17 mouse cellular contexts compared by ENCODE assay signal in the genomic region with DNA sequence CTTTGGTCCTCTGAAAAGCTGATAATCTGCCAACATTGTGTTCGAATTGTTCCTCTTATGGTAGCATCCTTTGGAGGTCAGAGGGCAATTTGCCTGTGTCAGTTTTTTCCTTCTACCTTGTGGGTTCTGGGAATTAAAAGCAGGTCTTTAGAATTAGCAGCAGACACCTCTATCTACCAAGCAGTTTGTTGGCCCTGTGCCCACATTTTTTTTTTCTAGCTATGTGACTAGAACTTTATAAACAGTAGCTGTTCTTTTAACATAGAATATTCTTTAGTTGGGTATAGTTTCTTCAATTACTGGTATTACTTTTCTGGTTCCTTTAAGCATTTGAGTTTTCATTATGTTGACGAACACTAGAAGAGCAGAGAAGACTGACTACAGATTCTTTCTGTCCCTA.
DNase-seq lines count a peak whose midpoint lies in the region; ATAC-seq lines count a peak whose summit lies in the region.
"Had no signal": no experiment of that assay in that cellular context is flagged by ENCODE, and none has a peak within 500 bp of the region (broad histone marks: within the 10 kb centered on the region; RNA-seq: fewer than 3 reads in every experiment).

No protein-coding gene starts in this region.

- 87% methylated on average over 2 of the region's 2 CpGs for WGBS in midbrain, embryonic 14.5 days
- 80% methylated on average over 2 of the region's 2 CpGs for WGBS in midbrain, embryonic 11.5 days

- H3K36me3 ChIP-seq in midbrain, embryonic 14.5 days (ENCODE audit: control insufficient read depth, insufficient read depth, low read length), result no peaks in the 10 kb centered on the region
- no peaks in the 10 kb centered on the region for H3K36me3 ChIP-seq in midbrain, embryonic 11.5 days (ENCODE audit: control insufficient read depth, insufficient read depth, low read length)
- H3K36me3 ChIP-seq: embryonic facial prominence, embryonic 12.5 days; heart, embryonic 15.5 days had no signal

- no peaks in the 10 kb centered on the region for H3K27me3 ChIP-seq in midbrain, embryonic 14.5 days (ENCODE audit: control insufficient read depth, insufficient read depth, low read length)
- no peaks in the 10 kb centered on the region for H3K27me3 ChIP-seq in midbrain, embryonic 11.5 days (ENCODE audit: control insufficient read depth, insufficient read depth, low read length)
- H3K27me3 ChIP-seq: embryonic facial prominence, embryonic 12.5 days; heart, embryonic 15.5 days had no signal

- peak; percentile 11 to 18 for DNase-seq in cerebellum, postnatal 14 days
- no peak for DNase-seq in cerebellum, adult 9-10 months
- DNase-seq in kidney, postnatal 10 days, result peak; percentile 31
- DNase-seq in kidney, adult 9 months, result no peak
- peak; percentile 4 for DNase-seq in midbrain, embryonic 14.5 days
- no peak for DNase-seq in midbrain, embryonic 11.5 days (ENCODE audit: low spot score, missing footprints)
- DNase-seq: adrenal gland, adult 8-10 months; adrenal gland, postnatal 36 days; cerebellum, adult 2 months; forebrain, postnatal 0 days; gastrocnemius, postnatal 14 days; heart, adult 2 months had no signal

- no peaks in the 10 kb centered on the region for H3K9me3 ChIP-seq in midbrain, embryonic 14.5 days (ENCODE audit: control insufficient read depth, low read length)
- H3K9me3 ChIP-seq in midbrain, embryonic 11.5 days (ENCODE audit: control insufficient read depth, low read length), result no peaks in the 10 kb centered on the region
- H3K9me3 ChIP-seq: embryonic facial prominence, embryonic 12.5 days; heart, embryonic 15.5 days had no signal

- no peak overlapping the region for H3K4me2 ChIP-seq in midbrain, embryonic 14.5 days (ENCODE audit: low read length)
- H3K4me2 ChIP-seq in midbrain, embryonic 11.5 days, result no peak overlapping the region
- H3K4me2 ChIP-seq: embryonic facial prominence, embryonic 12.5 days; heart, embryonic 11.5 days; heart, embryonic 15.5 days had no signal

- H3K4me3 ChIP-seq in midbrain, embryonic 14.5 days (replicated peaks; ENCODE audit: low read depth, low read length), result no peak overlapping the region
- no peak overlapping the region for H3K4me3 ChIP-seq in midbrain, embryonic 11.5 days (ENCODE audit: low read depth, low read length)
- H3K4me3 ChIP-seq: embryonic facial prominence, embryonic 12.5 days; heart, adult 2 months; heart, embryonic 15.5 days had no signal

- H3K4me1 ChIP-seq in midbrain, embryonic 14.5 days (ENCODE audit: control insufficient read depth, insufficient read depth, low read length), result no peaks in the 10 kb centered on the region
- 0 out of 2 replicates have a peak, but pooled peaks cover 3% of the 10 kb centered on the region for H3K4me1 ChIP-seq in midbrain, embryonic 11.5 days (ENCODE audit: control insufficient read depth, insufficient read depth, low read length)
- H3K4me1 ChIP-seq: embryonic facial prominence, embryonic 12.5 days had no signal

- no peak overlapping the region for H3K27ac ChIP-seq in midbrain, embryonic 14.5 days (replicated peaks; ENCODE audit: low read depth, low read length)
- no peak overlapping the region for H3K27ac ChIP-seq in midbrain, embryonic 11.5 days (ENCODE audit: low read depth, low read length)
- H3K27ac ChIP-seq: embryonic facial prominence, embryonic 12.5 days; heart, adult 2 months; heart, embryonic 15.5 days had no signal

- ATAC-seq in midbrain, embryonic 14.5 days (ENCODE audit: low FRiP score, low TSS enrichment), result no peak
- ATAC-seq in midbrain, embryonic 11.5 days (ENCODE audit: low FRiP score), result no peak
- no peak for ATAC-seq in megakaryocyte progenitor cell, adult 5-6 weeks (replicated peaks; ENCODE audit: poor library complexity)
- ATAC-seq: forebrain, postnatal 0 days; hindbrain, embryonic 16.5 days had no signal

- no peak overlapping the region for H3K9ac ChIP-seq in midbrain, embryonic 14.5 days (replicated peaks; ENCODE audit: low read length)
- H3K9ac ChIP-seq in midbrain, embryonic 11.5 days (ENCODE audit: low read length), result no peak overlapping the region
- H3K9ac ChIP-seq: embryonic facial prominence, embryonic 12.5 days; forebrain, postnatal 0 days; heart, embryonic 15.5 days had no signal

Comparison
In these comparisons a context has a peak if more than half of its experiments do, and no peak if none do; other contexts are left out.
1. DNase-seq: peak in cerebellum, postnatal 14 days (2 of 2), kidney, postnatal 10 days (single experiment) and midbrain, embryonic 14.5 days (single experiment); none in cerebellum, adult 9-10 months (single experiment), kidney, adult 9 months (single experiment) and midbrain, embryonic 11.5 days (single experiment).